Comparison of ENCODE assay signal across 17 mouse cellular contexts in the genomic region with DNA sequence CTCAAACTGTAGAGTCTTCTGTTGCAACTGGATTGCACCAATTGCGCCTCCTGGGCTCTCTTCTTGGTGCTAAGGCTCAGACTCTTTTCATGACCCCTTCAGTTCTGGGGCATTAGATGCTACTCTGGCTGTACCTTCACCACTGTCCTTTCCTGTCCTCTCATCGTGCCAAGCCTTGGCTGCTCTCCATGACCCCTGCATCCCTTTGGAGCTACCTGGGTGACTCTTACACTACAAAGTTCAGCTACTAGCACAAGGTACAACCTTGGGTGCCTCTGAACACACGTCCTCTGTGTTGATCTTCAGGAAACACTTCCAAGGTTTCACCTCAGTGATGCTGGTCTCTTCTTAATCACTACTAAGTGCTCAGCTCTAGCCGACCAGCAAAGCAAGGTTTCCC.
"Had no signal": no experiment of that assay in that cellular context is flagged by ENCODE, and none has a peak within 500 bp of the region (broad histone marks: within the 10 kb centered on the region; RNA-seq: fewer than 3 reads in every experiment).

No protein-coding gene starts in this region.

- H3K4me1 ChIP-seq: lung, embryonic 15.5 days; megakaryocyte, embryonic 14.5 days; midbrain, embryonic 15.5 days; stomach, embryonic 15.5 days had no signal

- H3K27ac ChIP-seq: lung, embryonic 15.5 days; macrophage; midbrain, embryonic 13.5 days; midbrain, embryonic 15.5 days; neural tube, embryonic 12.5 days; stomach, embryonic 15.5 days; stomach, postnatal 0 days had no signal

- ATAC-seq: lung, postnatal 0 days; midbrain, embryonic 13.5 days; midbrain, embryonic 15.5 days had no signal

- H3K9me3 ChIP-seq: lung, embryonic 15.5 days; megakaryocyte, embryonic 14.5 days; midbrain, embryonic 13.5 days; midbrain, embryonic 15.5 days; neural tube, embryonic 12.5 days; stomach, embryonic 15.5 days had no signal

- H3K9ac ChIP-seq: lung, embryonic 15.5 days; midbrain, embryonic 13.5 days; midbrain, embryonic 15.5 days; neural tube, embryonic 12.5 days; stomach, embryonic 15.5 days had no signal

- H3K36me3 ChIP-seq: midbrain, embryonic 15.5 days had no signal

- H3K4me2 ChIP-seq: lung, embryonic 15.5 days; midbrain, embryonic 11.5 days; midbrain, embryonic 13.5 days; midbrain, embryonic 15.5 days; neural tube, embryonic 12.5 days; stomach, embryonic 15.5 days had no signal

- DNase-seq: lung, adult 2 months; lung, postnatal 14 days; lung, postnatal 36 days; right cerebral cortex, postnatal 14 days; thymus, adult 2 months; thymus, postnatal 25 days; thymus, postnatal 4 days had no signal

- H3K27me3 ChIP-seq: lung, embryonic 15.5 days; midbrain, embryonic 13.5 days; midbrain, embryonic 15.5 days; neural tube, embryonic 12.5 days; stomach, embryonic 15.5 days had no signal

- H3K4me3 ChIP-seq: lung, embryonic 15.5 days; megakaryocyte, embryonic 14.5 days; midbrain, embryonic 13.5 days; midbrain, embryonic 15.5 days; neural tube, embryonic 12.5 days; stomach, embryonic 15.5 days had no signal
